Mouse (Mus musculus) forebrain, embryonic 14.5 days (tissue): Measurements from ENCODE around the gene Nutf2. TPM values are rescaled to one million over a fixed set of nuclear protein-coding genes. Genes with fewer than 3 reads are reported as not detected.
A peak's percentile ranks its signal among the peaks of the same experiment; 100 is the strongest.
"Not testable (repeated sequence)": the region's sequence is repeated elsewhere in the genome, so short reads cannot be mapped to it uniquely, and the experiment has no call there.

Experiments used
- ATAC-seq: fragments of 200-750 bp; cut with Nextera tagmentation; 2 replicates; pipeline ENCODE4 v1.8.0; 2017; ENCODE audit warnings: mild to moderate bottlenecking, moderate library complexity
- DNase-seq: peaks from one replicate; pipeline ENCODE4 v3.0.0-alpha.2; 2015; ENCODE audit warnings: low spot score
- H3K27ac ChIP-seq: fragments of 300-500 bp; sonication (generic); 2 replicates; pipeline ENCODE4 v1.5.1; 2014; ENCODE audit warnings: low read depth, mild to moderate bottlenecking, control low read depth, low read length, moderate library complexity
- H3K27me3 ChIP-seq: fragments of 300-500 bp; sonication (generic); replicated peaks from 2 replicates; pipeline ENCODE4 v1.6.1; 2014; ENCODE audit warnings: low read length, control low read depth, mixed read lengths; ENCODE audit not compliant: control insufficient read depth, insufficient read depth
- H3K36me3 ChIP-seq: fragments of 300-500 bp; sonication (generic); 2 replicates; pipeline ENCODE4 v1.6.1; 2014; ENCODE audit warnings: low read length, control low read depth; ENCODE audit not compliant: control insufficient read depth, insufficient read depth
- H3K4me1 ChIP-seq: fragments of 300-500 bp; sonication (generic); 2 replicates; pipeline ENCODE4 v1.6.1; 2014; ENCODE audit warnings: antibody characterized with exemption, low read length, control low read depth; ENCODE audit not compliant: control insufficient read depth, insufficient read depth
- H3K4me2 ChIP-seq: fragments of 300-500 bp; sonication (generic); 2 replicates; pipeline ENCODE4 v1.6.1; 2014; ENCODE audit warnings: mild to moderate bottlenecking, control low read depth, low read length
- H3K4me3 ChIP-seq: fragments of 300-500 bp; sonication (generic); 2 replicates; pipeline ENCODE4 v1.5.1; 2014; ENCODE audit warnings: low read depth, low read length, control low read depth
- H3K9ac ChIP-seq: fragments of 300-500 bp; sonication (generic); 2 replicates; pipeline ENCODE4 v1.6.1; 2014; ENCODE audit warnings: mild to moderate bottlenecking, low read length, control low read depth, moderate library complexity
- H3K9me3 ChIP-seq: fragments of 300-500 bp; sonication (generic); replicated peaks from 2 replicates; pipeline ENCODE4 v1.6.1; 2016; ENCODE audit warnings: low read length, control low read depth, mixed read lengths; ENCODE audit not compliant: control insufficient read depth
- WGBS: fragments of 180-500 bp; shearing (Covaris S2); extraction: QIAGEN DNeasy Blood & Tissue Kit; methylation state at CpG from one replicate; pipeline ENCODE4 v1.1.7; 2014; 5-methylcytosine and 5-hydroxymethylcytosine counted together
- polyA plus RNA-seq: library from polyadenylated mRNA; unstranded; fragments of >200 nt; fragmentation: Nextera tagmentation; extraction: Ambion mirVana; gene quantifications from 2 replicates; pipeline ENCODE4 v1.2.1, GENCODE M21; 2014

Gene Nutf2
- polyA plus RNA-seq, 1 experiment from 2014 or later: 283 TPM

GRCm38 (mm10) chr8:105826861-105827848 lies 33.2 kb upstream of the Nutf2 start, which contains the start of the genes Ranbp10 and Tsnaxip1:
Gene Ranbp10 (minus strand): TSS chr8:105827350.
Gene Tsnaxip1 (plus strand): TSS chr8:105827731.
- under 1% methylated on average over 52 of the region's 52 CpGs for WGBS
- Histone ChIP-seq H3K36me3 (peaks cover 26% of the 10 kb centered on the region), H3K4me2 (peak within 1 kb of the TSS; percentile 92), H3K27ac (peak within 1 kb of the TSS; percentile 63), H3K4me1 (peaks cover 10% of the 10 kb centered on the region), H3K4me3 (peak within 1 kb of the TSS; percentile 97), H3K9me3 (no peaks in the 10 kb centered on the region), H3K9ac (peak within 1 kb of the TSS; percentile 94), H3K27me3 (no peaks in the 10 kb centered on the region)
- peak; percentile 100 for DNase-seq
- peak; percentile 99 for ATAC-seq

- not testable (repeated sequence) for H3K4me3 ChIP-seq, H3K36me3 ChIP-seq, DNase-seq, H3K4me1 ChIP-seq, ATAC-seq, H3K4me2 ChIP-seq, H3K27me3 ChIP-seq, H3K9me3 ChIP-seq, H3K27ac ChIP-seq, H3K9ac ChIP-seq
- WGBS: 86% methylated on average over 2 of the region's 2 CpGs
Observed at GRCm38 (mm10) chr8:105833740-105834139, 26.6 kb upstream of the Nutf2 start.

DNA sequence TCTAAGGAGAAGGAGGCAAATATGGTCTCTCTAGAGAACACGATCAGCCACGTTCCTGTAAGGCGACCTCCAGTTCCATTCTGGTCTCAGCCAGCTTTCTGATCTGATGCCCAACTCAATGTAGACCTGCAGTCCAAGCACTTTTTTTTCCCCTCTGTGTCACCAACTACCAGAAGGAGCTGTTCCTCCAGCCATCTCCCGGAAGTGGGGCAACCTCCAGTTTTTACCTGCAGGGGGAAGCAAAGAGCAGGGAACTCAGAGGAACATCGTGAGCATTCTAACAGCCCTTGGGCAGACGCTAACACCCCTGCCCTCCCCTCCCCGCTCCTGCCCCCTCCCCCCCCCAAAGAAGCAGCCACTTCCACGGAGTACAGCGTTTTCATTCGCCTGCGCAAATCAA lies 25.1 kb upstream of the Nutf2 start:
- Histone ChIP-seq H3K27me3 (no peaks in the 10 kb centered on the region), H3K4me1 (no peaks in the 10 kb centered on the region), H3K36me3 (no peaks in the 10 kb centered on the region), H3K4me2 (no peak overlapping the region), H3K9ac (no peak overlapping the region), H3K4me3 (no peak overlapping the region), H3K27ac (no peak overlapping the region), H3K9me3 (no peaks in the 10 kb centered on the region)
- WGBS: 29% methylated on average over 11 of the region's 11 CpGs
- ATAC-seq: no peak
- DNase-seq: no peak

- WGBS: 77% methylated on average over 6 of the region's 6 CpGs
- no peak for DNase-seq
- no peak overlapping the region for H3K4me3 ChIP-seq
- H3K27me3 ChIP-seq: no peaks in the 10 kb centered on the region
- no peak overlapping the region for H3K4me2 ChIP-seq
- H3K9me3 ChIP-seq: no peaks in the 10 kb centered on the region
- no peak for ATAC-seq
- H3K4me1 ChIP-seq: no peaks in the 10 kb centered on the region
- no peak overlapping the region for H3K27ac ChIP-seq
- no peaks in the 10 kb centered on the region for H3K36me3 ChIP-seq
- no peak overlapping the region for H3K9ac ChIP-seq
Observed at GRCm38 (mm10) chr8:105836991-105837390, 23.4 kb upstream of the Nutf2 start.

DNA sequence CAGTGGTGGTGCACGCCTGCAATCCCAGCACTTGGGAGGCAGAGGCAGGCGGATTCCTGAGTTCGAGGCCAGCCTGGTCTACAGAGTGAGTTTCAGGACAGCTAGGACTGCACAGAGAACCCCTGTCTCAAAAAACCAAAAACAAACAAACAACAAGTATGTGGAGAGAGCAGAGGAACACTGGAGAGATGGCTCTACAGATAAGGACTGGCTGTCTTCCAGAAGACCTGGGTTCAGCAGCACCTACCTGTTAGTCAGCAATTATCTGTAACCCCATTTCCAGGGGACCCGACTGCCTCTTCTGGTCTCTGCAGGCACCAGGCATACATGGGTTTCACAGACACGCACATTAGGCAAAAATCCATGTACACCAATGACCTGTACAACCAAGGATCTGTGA lies 21.2 kb upstream of the Nutf2 start:
- 95% methylated on average over 5 of the region's 5 CpGs for WGBS
- no peak overlapping the region for H3K9ac ChIP-seq
- H3K27ac ChIP-seq: no peak overlapping the region
- H3K4me1 ChIP-seq: no peaks in the 10 kb centered on the region
- H3K27me3 ChIP-seq: no peaks in the 10 kb centered on the region
- no peak overlapping the region for H3K4me3 ChIP-seq
- DNase-seq (no peak), ATAC-seq (no peak)
- H3K4me2 ChIP-seq: no peak overlapping the region
- H3K9me3 ChIP-seq: no peaks in the 10 kb centered on the region
- H3K36me3 ChIP-seq: peaks cover 13% of the 10 kb centered on the region

GRCm38 (mm10) chr8:105846678-105847077 lies 13.7 kb upstream of the Nutf2 start:
- Histone ChIP-seq H3K27ac (no peak overlapping the region), H3K27me3 (no peaks in the 10 kb centered on the region), H3K4me3 (no peak overlapping the region), H3K4me1 (peaks cover 6% of the 10 kb centered on the region), H3K9me3 (no peaks in the 10 kb centered on the region), H3K9ac (no peak overlapping the region), H3K4me2 (no peak overlapping the region), H3K36me3 (peaks cover 67% of the 10 kb centered on the region)
- no peak for DNase-seq
- no peak for ATAC-seq
- WGBS: 92% methylated on average over 11 of the region's 11 CpGs

DNA sequence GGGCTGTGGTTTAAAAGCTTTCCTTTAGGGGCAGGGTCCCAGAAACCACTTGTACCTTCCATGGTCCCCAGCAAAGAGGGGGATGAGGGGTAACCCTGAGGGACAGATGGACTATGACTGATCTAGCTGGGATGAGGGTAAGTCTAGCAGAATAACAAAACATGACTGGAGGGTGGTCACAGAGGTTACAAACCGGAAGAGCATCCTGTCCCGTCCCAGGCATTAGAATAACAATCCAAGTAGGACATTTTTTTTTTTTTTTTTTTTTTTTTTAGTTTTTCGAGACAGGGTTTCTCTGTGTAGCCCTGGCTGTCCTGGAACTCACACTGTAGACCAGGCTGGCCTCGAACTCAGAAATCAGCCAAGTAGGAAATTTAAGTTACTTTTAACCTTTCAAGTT lies 10.4 kb upstream of the Nutf2 start:
- ATAC-seq (no peak), DNase-seq (no peak)
- H3K4me3 ChIP-seq: no peak overlapping the region
- H3K9me3 ChIP-seq: no peaks in the 10 kb centered on the region
- WGBS: 84% methylated on average over 4 of the region's 4 CpGs
- no peak overlapping the region for H3K9ac ChIP-seq
- H3K27ac ChIP-seq: no peak overlapping the region
- H3K27me3 ChIP-seq: no peaks in the 10 kb centered on the region
- H3K4me1 ChIP-seq: peaks cover 6% of the 10 kb centered on the region
- no peak overlapping the region for H3K4me2 ChIP-seq
- H3K36me3 ChIP-seq: peaks cover 46% of the 10 kb centered on the region

- Histone ChIP-seq H3K4me1 (peaks cover 6% of the 10 kb centered on the region), H3K27ac (no peak overlapping the region), H3K9ac (0 out of 2 replicates have a peak overlapping the region, but pooled peaks have one; percentile 29), H3K27me3 (no peaks in the 10 kb centered on the region), H3K4me2 (peak overlapping the region; percentile 35), H3K4me3 (no peak overlapping the region), H3K9me3 (no peaks in the 10 kb centered on the region), H3K36me3 (peaks cover 41% of the 10 kb centered on the region)
- ATAC-seq (no peak), DNase-seq (no peak)
- WGBS: 75% methylated on average over 7 of the region's 7 CpGs
Observed at GRCm38 (mm10) chr8:105850611-105851010, 9.8 kb upstream of the Nutf2 start.

- H3K4me1 ChIP-seq: peaks cover 13% of the 10 kb centered on the region
- ATAC-seq (peak; percentile 82), DNase-seq (peak; percentile 98)
- H3K36me3 ChIP-seq: peaks cover 30% of the 10 kb centered on the region
- no peaks in the 10 kb centered on the region for H3K27me3 ChIP-seq
- peak overlapping the region; percentile 82 for H3K9ac ChIP-seq
- peak overlapping the region; percentile 74 for H3K4me3 ChIP-seq
- no peaks in the 10 kb centered on the region for H3K9me3 ChIP-seq
- peak overlapping the region; percentile 72 for H3K27ac ChIP-seq
- WGBS: under 1% methylated on average over 34 of the region's 34 CpGs
- H3K4me2 ChIP-seq: peak overlapping the region; percentile 76
Observed at GRCm38 (mm10) chr8:105851651-105852143, 8.7 kb upstream of the Nutf2 start.
